Mouse (Mus musculus): ENCODE data around the gene Unc13c. TPM values are rescaled to one million over a fixed set of nuclear protein-coding genes. Genes with fewer than 3 reads are reported as not detected.

The Unc13c gene
- polyA plus RNA-seq, 1 experiment from 2014 or later, result 6.6 TPM

DNA sequence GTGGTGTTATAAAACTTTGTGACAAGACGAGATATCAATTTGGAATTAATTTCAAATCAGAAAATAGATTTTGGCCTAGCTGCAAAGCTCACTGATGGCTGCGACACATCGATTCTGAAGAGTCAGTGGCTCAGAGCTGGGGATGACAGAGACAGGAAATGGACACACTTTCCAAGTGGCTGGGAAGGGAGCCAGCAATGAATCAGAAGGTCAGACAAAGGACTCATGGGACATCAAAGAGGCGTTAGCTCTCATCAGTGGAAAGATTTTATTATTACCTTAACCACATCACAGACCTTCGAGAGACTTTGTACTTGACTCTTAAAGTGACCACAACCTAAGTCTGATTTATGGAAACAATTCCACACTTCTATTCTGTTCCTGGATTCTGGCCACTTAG is 408.7 kb downstream of the Unc13c start:
- no peak overlapping the region for H3K4me3 ChIP-seq (replicated peaks)
- WGBS, result 48% methylated on average over 5 of the region's 5 CpGs
- H3K27me3 ChIP-seq (replicated peaks), result no peaks in the 10 kb centered on the region
- no peaks in the 10 kb centered on the region for H3K36me3 ChIP-seq
- H3K9ac ChIP-seq (replicated peaks), result no peak overlapping the region
- H3K27ac ChIP-seq (replicated peaks), result no peak overlapping the region
- H3K9me3 ChIP-seq (replicated peaks), result no peaks in the 10 kb centered on the region
- no peak overlapping the region for H3K4me2 ChIP-seq
- H3K4me1 ChIP-seq, result no peaks in the 10 kb centered on the region; the same call in 1 of the 2 replicates
- no peak for ATAC-seq (ENCODE audit: low FRiP score)

DNA sequence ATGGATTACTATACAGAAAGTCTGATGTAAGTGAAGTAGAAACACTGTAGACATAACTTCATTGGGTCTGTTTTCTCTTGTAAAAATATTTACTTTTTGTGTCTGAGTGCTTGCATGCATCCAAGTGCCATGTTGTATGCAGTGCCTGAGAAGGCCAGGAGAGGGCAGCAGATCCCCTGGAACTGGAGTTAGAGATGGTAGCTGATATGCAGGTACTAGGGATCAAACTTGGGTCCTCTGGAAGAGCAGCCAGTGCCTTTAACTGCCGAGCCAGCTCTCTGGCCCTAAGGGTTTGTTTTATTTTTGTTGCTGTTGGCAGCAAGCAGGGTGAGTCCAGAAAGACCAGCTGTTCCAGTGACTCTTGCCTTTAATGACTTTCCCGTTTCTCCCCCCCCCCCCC is 411.0 kb downstream of the Unc13c start:
- no peak for ATAC-seq (ENCODE audit: low FRiP score)
- Histone ChIP-seq H3K9me3 (replicated peaks) (no peaks in the 10 kb centered on the region), H3K27me3 (replicated peaks) (no peaks in the 10 kb centered on the region), H3K9ac (replicated peaks) (no peak overlapping the region), H3K27ac (replicated peaks) (no peak overlapping the region), H3K4me3 (replicated peaks) (no peak overlapping the region), H3K4me2 (no peak overlapping the region), H3K36me3 (no peaks in the 10 kb centered on the region), H3K4me1 (no peaks in the 10 kb centered on the region; the same call in 1 of the 2 replicates)
- 55% methylated on average over 2 of the region's 2 CpGs for WGBS

DNA sequence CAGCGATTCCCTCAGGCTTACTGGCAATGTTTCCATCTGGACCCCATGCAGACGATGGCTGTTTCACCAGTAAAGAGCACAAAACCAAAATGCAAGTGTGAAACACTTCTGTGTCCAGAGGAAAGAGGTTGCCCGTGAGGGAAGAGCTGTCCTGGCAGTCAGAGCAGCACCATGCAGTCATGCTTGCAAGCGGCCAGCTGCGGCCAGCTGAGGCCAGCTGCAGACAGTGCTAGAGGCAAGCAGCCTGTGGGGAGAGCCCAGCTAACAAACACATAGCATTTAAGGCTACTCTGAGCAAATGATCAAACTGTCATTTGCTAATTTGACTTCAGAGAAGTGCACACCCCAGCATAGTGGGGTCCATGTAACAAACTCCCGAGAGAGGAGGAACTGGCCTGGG is 413.4 kb downstream of the Unc13c start:
- 76% methylated on average over 6 of the region's 6 CpGs for WGBS
- no peaks in the 10 kb centered on the region for H3K27me3 ChIP-seq (replicated peaks)
- H3K9ac ChIP-seq (replicated peaks), result no peak overlapping the region
- no peak overlapping the region for H3K4me3 ChIP-seq (replicated peaks)
- no peak overlapping the region for H3K4me2 ChIP-seq
- no peaks in the 10 kb centered on the region for H3K9me3 ChIP-seq (replicated peaks)
- H3K36me3 ChIP-seq, result no peaks in the 10 kb centered on the region
- ATAC-seq (ENCODE audit: low FRiP score), result no peak
- no peak overlapping the region for H3K27ac ChIP-seq (replicated peaks)
- H3K4me1 ChIP-seq, result no peaks in the 10 kb centered on the region; the same call in 1 of the 2 replicates

DNA sequence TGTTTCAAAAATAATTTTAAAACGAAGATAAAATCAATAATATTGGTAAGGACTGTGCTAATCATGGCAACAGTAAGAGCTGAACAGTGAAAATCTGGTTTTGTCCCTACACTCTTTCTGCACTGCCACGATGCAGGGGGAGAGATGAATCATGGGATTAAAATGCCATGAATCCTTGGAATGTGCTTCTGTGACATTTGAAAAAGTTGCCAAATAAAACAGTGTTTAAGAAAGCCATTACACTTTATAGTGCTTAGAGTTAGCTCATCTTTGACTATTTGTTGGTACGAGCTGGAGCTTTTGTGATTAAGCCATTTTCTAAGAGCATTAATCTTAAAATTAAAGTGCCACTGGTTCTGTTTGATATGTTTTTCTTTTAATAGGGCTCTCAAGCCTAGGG is 496.2 kb downstream of the Unc13c start:
- Histone ChIP-seq H3K9me3 (replicated peaks) (no peaks in the 10 kb centered on the region), H3K4me1 (no peaks in the 10 kb centered on the region), H3K27me3 (replicated peaks) (no peaks in the 10 kb centered on the region), H3K36me3 (no peaks in the 10 kb centered on the region), H3K9ac (replicated peaks) (no peak overlapping the region), H3K27ac (replicated peaks) (no peak overlapping the region), H3K4me2 (no peak overlapping the region), H3K4me3 (replicated peaks) (no peak overlapping the region)
- WGBS, result 62% methylated on average over 3 of the region's 3 CpGs
- no peak for ATAC-seq (ENCODE audit: low FRiP score)

DNA sequence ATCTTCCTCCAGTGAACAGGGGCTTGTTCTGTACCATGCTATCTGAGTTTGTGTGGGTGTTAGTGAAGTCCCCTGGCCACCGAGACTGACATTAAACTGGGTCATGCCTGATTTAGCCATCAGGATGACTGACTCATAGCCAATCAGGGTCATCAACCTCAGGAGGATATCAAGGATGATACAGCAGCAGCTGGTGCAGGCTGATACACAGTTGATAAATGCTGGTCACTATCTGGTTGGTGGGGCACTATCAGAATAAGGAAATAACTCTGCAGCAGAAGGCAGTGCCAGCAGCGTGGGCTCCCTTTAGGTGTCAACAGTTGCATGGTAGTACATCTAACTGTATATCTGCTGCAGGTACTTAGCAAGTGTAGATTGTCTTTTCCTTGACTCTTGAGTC is 506.7 kb downstream of the Unc13c start:
- Histone ChIP-seq H3K9me3 (replicated peaks) (no peaks in the 10 kb centered on the region), H3K36me3 (no peaks in the 10 kb centered on the region), H3K4me1 (no peaks in the 10 kb centered on the region), H3K9ac (replicated peaks) (no peak overlapping the region), H3K27ac (replicated peaks) (no peak overlapping the region), H3K27me3 (replicated peaks) (no peaks in the 10 kb centered on the region), H3K4me2 (no peak overlapping the region), H3K4me3 (replicated peaks) (no peak overlapping the region)
- no peak for ATAC-seq (ENCODE audit: low FRiP score)
- WGBS, result 97% methylated on average over 2 of the region's 2 CpGs

DNA sequence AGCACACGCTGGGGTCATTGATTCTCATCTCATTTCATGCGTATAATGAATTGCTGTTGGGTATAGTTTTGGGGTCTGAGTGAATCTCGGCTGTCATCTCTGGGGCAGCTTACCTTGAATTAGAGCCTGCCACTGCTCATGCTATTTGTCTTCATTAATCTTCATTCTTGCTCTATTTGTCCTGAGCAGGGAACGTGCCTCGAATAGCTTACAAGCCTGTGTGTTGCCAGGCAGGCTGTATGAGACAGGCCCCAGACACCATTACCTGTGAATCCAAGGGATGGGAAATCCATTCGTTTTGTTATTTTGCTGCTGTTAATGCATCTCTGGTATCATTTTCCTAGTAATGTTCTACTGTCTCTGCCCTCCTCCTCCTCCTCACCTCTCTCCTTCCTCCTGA is 518.8 kb downstream of the Unc13c start:
- Histone ChIP-seq H3K4me3 (replicated peaks) (no peak overlapping the region), H3K27ac (replicated peaks) (no peak overlapping the region), H3K4me1 (no peaks in the 10 kb centered on the region), H3K36me3 (no peaks in the 10 kb centered on the region), H3K9me3 (replicated peaks) (no peaks in the 10 kb centered on the region), H3K9ac (replicated peaks) (no peak overlapping the region), H3K27me3 (replicated peaks) (no peaks in the 10 kb centered on the region), H3K4me2 (no peak overlapping the region)
- 58% methylated on average over 6 of the region's 6 CpGs for WGBS
- ATAC-seq (ENCODE audit: low FRiP score), result no peak

DNA sequence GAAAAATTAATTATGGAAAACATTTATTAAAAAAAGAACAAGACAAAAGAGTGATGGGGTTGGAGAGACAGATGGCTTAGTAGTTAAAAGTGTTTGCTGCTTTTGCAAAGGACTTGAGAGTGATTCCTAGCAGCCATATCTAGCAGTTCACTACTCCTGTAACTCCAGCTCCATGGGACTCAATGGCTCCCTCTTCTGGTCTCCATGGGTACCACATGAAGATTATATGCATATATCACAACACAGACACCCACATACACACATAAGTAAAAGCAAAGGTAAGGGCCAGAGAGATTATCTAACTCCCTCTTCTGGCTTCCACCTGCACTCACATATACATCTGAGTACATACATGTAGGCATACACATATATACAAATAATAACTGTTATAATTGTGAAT is 519.5 kb downstream of the Unc13c start:
- no peak overlapping the region for H3K4me2 ChIP-seq
- H3K27me3 ChIP-seq (replicated peaks), result no peaks in the 10 kb centered on the region
- no peaks in the 10 kb centered on the region for H3K36me3 ChIP-seq
- ATAC-seq (ENCODE audit: low FRiP score), result no peak
- H3K4me1 ChIP-seq, result no peaks in the 10 kb centered on the region
- no peaks in the 10 kb centered on the region for H3K9me3 ChIP-seq (replicated peaks)
- H3K27ac ChIP-seq (replicated peaks), result no peak overlapping the region
- no peak overlapping the region for H3K4me3 ChIP-seq (replicated peaks)
- H3K9ac ChIP-seq (replicated peaks), result no peak overlapping the region

DNA sequence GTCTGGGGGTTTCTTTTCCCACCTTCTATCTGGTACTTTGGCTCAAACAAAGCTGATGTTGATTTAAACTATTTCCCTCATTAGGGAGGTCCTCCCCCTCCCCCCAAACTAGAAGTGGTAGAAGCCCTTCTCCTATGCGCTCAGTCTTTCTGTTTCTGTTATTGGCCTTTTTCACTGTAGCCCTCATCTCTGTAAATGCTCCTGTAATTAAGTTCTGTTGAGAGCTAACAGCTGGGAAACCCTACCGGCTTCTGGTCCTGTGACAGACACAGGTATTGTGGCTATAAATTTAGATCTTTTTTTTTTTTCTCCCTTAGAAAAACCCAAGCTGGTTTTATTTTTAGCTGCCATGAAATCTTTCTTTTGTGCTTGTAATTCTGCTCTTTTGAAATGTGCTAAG is 536.8 kb downstream of the Unc13c start:
- ATAC-seq (ENCODE audit: low FRiP score), result no peak
- no peak overlapping the region for H3K4me3 ChIP-seq (replicated peaks)
- H3K27ac ChIP-seq (replicated peaks), result no peak overlapping the region
- no peaks in the 10 kb centered on the region for H3K27me3 ChIP-seq (replicated peaks)
- H3K36me3 ChIP-seq, result no peaks in the 10 kb centered on the region
- H3K4me1 ChIP-seq, result no peaks in the 10 kb centered on the region
- H3K9me3 ChIP-seq (replicated peaks), result no peaks in the 10 kb centered on the region
- H3K9ac ChIP-seq (replicated peaks), result no peak overlapping the region
- H3K4me2 ChIP-seq, result no peak overlapping the region
- WGBS, result 42% methylated on average over 2 of the region's 2 CpGs

Other genes with a start within 250 kb of the Unc13c start
- gene Wdr72, start 141.4 kb upstream of the Unc13c start, polyA plus RNA-seq (2015; fragmentation: Nextera tagmentation; extraction: Ambion mirVana), result 0.22 and 0.36 TPM in 2 replicates